Mouse (Mus musculus) embryonic facial prominence, embryonic 14.5 days (tissue): ENCODE measurements around the gene Trim3. TPM values are rescaled to one million over a fixed set of nuclear protein-coding genes. Genes with fewer than 3 reads are reported as not detected.

Experiments
- ATAC-seq: fragments of 200-750 bp; cut with Nextera tagmentation; 2 replicates; pipeline ENCODE4 v1.8.0; 2017; ENCODE audit warnings: low read depth, moderate number of reproducible peaks, moderate TSS enrichment
- DNase-seq: peaks from one replicate; pipeline ENCODE4 v3.0.0-alpha.2; 2015; ENCODE audit warnings: low spot score
- H3K27ac ChIP-seq: fragments of 300-500 bp; sonication (generic); replicated peaks from 2 replicates; pipeline ENCODE4 v1.5.1; 2014; ENCODE audit warnings: low read depth, mild to moderate bottlenecking, low read length, moderate library complexity
- H3K27me3 ChIP-seq: fragments of 300-500 bp; sonication (generic); replicated peaks from 2 replicates; pipeline ENCODE4 v1.6.1; 2014; ENCODE audit warnings: low read length; ENCODE audit not compliant: control insufficient read depth, insufficient read depth
- H3K36me3 ChIP-seq: fragments of 300-500 bp; sonication (generic); 2 replicates; pipeline ENCODE4 v1.6.1; 2014; ENCODE audit warnings: low read length, mixed read lengths; ENCODE audit not compliant: control insufficient read depth, insufficient read depth
- H3K4me1 ChIP-seq: fragments of 300-500 bp; sonication (generic); 2 replicates; pipeline ENCODE4 v1.6.1; 2014; ENCODE audit warnings: antibody characterized with exemption, low read length; ENCODE audit not compliant: control insufficient read depth, insufficient read depth
- H3K4me2 ChIP-seq: fragments of 300-500 bp; sonication (generic); 2 replicates; pipeline ENCODE4 v1.6.1; 2014; ENCODE audit warnings: low read depth, mild to moderate bottlenecking, low read length, moderate library complexity, mixed read lengths
- H3K4me3 ChIP-seq: fragments of 300-500 bp; sonication (generic); 2 replicates; pipeline ENCODE4 v1.5.1; 2014; ENCODE audit warnings: low read depth, mild to moderate bottlenecking, low read length
- H3K9ac ChIP-seq: fragments of 300-500 bp; sonication (generic); 2 replicates; pipeline ENCODE4 v1.6.1; 2014; ENCODE audit warnings: low read depth, mild to moderate bottlenecking, low read length, moderate library complexity, mixed read lengths
- H3K9me3 ChIP-seq: fragments of 300-500 bp; sonication (generic); 2 replicates; pipeline ENCODE4 v1.6.1; 2016; ENCODE audit warnings: low read length; ENCODE audit not compliant: control insufficient read depth
- WGBS: fragments of 180-500 bp; shearing (Covaris S2); extraction: QIAGEN DNeasy Blood & Tissue Kit; methylation state at CpG from one replicate; pipeline ENCODE4 v1.1.7; 2014; 5-methylcytosine and 5-hydroxymethylcytosine counted together
- polyA plus RNA-seq: library from polyadenylated mRNA; unstranded; fragments of >200 nt; fragmentation: Nextera tagmentation; extraction: Ambion mirVana; gene quantifications from 2 replicates; pipeline ENCODE4 v1.2.1, GENCODE M21; 2014

Trim3 gene
- polyA plus RNA-seq, 1 experiment from 2014 or later: 31.2 TPM

DNA sequence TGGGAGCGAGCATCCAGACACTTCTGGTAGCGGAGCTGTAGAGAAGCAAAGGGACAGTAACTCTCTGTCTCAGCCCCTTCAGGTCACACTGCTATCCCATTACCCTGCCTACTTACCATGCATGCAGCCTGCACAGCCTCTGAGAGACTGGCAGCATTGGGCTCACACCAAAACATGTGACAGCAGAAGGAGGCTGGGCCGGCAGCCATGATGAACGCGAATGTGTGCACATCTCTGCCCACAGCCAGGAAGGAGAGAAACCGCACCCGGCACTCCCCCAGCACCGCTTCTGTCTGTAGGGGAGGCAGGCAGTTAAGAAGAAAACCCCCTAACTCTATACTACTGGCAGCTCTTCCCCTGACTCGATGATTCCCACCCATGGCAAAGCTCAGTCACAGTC, 74.4 kb downstream of the Trim3 start:
- no peak overlapping the region for H3K9ac ChIP-seq
- H3K27me3 ChIP-seq: no peaks in the 10 kb centered on the region
- no peak overlapping the region for H3K27ac ChIP-seq
- WGBS: 84% methylated on average over 9 of the region's 9 CpGs
- ATAC-seq (no peak), DNase-seq (no peak)
- H3K36me3 ChIP-seq: peaks cover 37% of the 10 kb centered on the region
- peaks cover 8% of the 10 kb centered on the region for H3K4me1 ChIP-seq
- no peak overlapping the region for H3K4me3 ChIP-seq
- H3K4me2 ChIP-seq: no peak overlapping the region
- H3K9me3 ChIP-seq: no peaks in the 10 kb centered on the region

DNA sequence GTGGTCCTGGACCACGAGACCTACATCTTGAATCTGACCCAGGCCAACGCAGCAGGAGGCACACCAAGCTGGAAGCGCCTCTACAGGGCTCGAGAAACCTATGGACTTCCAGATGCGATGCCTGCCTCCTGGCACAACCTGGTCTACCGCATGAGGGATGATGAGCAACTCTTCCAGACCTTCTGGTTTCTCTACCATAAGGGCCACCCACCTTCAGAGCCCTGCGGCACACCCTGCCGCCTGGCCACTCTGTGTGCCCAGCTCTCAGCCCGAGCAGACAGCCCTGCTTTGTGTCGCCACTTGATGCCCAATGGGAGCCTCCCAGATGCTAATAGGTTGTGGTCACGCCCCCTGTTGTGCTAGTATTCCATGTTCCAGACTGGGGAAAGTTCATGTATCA, 75.7 kb downstream of the Trim3 start:
- Histone ChIP-seq H3K9ac (no peak overlapping the region), H3K27me3 (no peaks in the 10 kb centered on the region), H3K4me1 (peaks cover 8% of the 10 kb centered on the region), H3K4me3 (no peak overlapping the region), H3K27ac (no peak overlapping the region), H3K9me3 (no peaks in the 10 kb centered on the region), H3K4me2 (no peak overlapping the region), H3K36me3 (peaks cover 31% of the 10 kb centered on the region)
- ATAC-seq (no peak), DNase-seq (no peak)
- 81% methylated on average over 10 of the region's 11 CpGs for WGBS

DNA sequence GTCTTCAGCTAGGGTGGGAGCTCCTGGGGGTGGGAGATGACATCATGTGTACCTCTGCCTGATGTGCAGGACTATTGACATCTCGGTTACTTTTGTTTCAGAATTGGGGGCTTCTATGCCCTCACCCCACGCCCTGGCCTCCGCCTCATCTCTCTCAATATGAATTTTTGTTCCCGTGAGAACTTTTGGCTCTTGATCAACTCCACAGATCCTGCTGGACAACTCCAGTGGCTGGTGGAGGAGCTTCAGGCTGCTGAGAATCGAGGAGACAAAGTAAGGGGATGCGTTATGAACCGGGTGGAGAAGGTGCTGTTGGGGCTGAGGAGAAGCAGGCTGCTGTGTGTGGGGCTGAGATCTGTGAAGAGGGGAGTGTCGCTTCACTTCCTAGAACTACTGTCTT, 77.0 kb downstream of the Trim3 start:
- ATAC-seq: no peak
- no peak overlapping the region for H3K27ac ChIP-seq
- H3K36me3 ChIP-seq: peaks cover 22% of the 10 kb centered on the region
- no peak for DNase-seq
- no peak overlapping the region for H3K9ac ChIP-seq
- H3K4me1 ChIP-seq: peaks cover 8% of the 10 kb centered on the region
- H3K4me3 ChIP-seq: no peak overlapping the region
- 87% methylated on average over 8 of the region's 8 CpGs for WGBS
- H3K4me2 ChIP-seq: no peak overlapping the region
- no peaks in the 10 kb centered on the region for H3K9me3 ChIP-seq
- no peaks in the 10 kb centered on the region for H3K27me3 ChIP-seq

DNA sequence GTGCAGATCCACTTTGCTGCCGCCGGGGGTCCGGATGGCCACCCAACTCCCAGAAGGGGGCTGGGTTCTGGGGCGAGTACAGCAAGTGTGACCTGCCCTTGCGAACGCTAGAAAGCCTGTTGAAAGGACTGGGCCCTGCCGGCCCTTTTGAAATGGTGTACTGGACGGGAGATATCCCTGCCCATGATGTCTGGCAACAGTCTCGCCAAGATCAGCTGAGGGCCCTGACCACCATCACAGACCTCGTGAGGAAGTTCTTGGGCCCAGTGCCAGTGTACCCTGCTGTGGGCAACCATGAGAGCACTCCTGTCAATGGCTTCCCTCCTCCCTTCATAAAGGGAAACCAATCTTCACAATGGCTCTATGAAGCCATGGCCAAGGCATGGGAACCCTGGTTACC, 77.8 kb downstream of the Trim3 start:
- H3K36me3 ChIP-seq: peaks cover 22% of the 10 kb centered on the region
- H3K27ac ChIP-seq: no peak overlapping the region
- peak overlapping the region; percentile 71; the same call in 1 of the 2 replicates for H3K9ac ChIP-seq
- ATAC-seq: no peak
- peaks cover 8% of the 10 kb centered on the region for H3K4me1 ChIP-seq
- peak overlapping the region; percentile 82; the same call in 1 of the 2 replicates for H3K4me2 ChIP-seq
- H3K4me3 ChIP-seq: no peak overlapping the region
- 91% methylated on average over 10 of the region's 10 CpGs for WGBS
- no peaks in the 10 kb centered on the region for H3K9me3 ChIP-seq
- DNase-seq: no peak
- no peaks in the 10 kb centered on the region for H3K27me3 ChIP-seq

Other genes starting within 250 kb of the Trim3 start
- gene Fam160a2, start 233.5 kb downstream of the Trim3 start, polyA plus RNA-seq: 37.6 and 39.0 TPM in 2 replicates
- gene Cnga4, start 229.0 kb downstream of the Trim3 start, polyA plus RNA-seq: 0.10 and 0.36 TPM in 2 replicates
- gene Cckbr, start 207.8 kb downstream of the Trim3 start, polyA plus RNA-seq: 0.10 and 0.22 TPM in 2 replicates
- gene Cavin3, start 151.3 kb downstream of the Trim3 start, polyA plus RNA-seq: 120 and 137 TPM in 2 replicates
- gene Smpd1, start 79.2 kb downstream of the Trim3 start, polyA plus RNA-seq: 51.8 and 54.6 TPM in 2 replicates
- gene Apbb1, start 51.9 kb downstream of the Trim3 start, polyA plus RNA-seq: 45.6 and 48.2 TPM in 2 replicates
- gene Hpx, start 33.4 kb downstream of the Trim3 start, polyA plus RNA-seq: 0.38 and 0.40 TPM in 2 replicates
- gene Timm10b, start 6.5 kb upstream of the Trim3 start, polyA plus RNA-seq: 183 and 216 TPM in 2 replicates
- 100 and 103 TPM in 2 replicates for gene Arfip2, start 6.8 kb upstream of the Trim3 start, polyA plus RNA-seq
- 38.5 and 40.0 TPM in 2 replicates for gene Gm45799, start 7.0 kb upstream of the Trim3 start, polyA plus RNA-seq
- gene Dnhd1, start 17.3 kb upstream of the Trim3 start, polyA plus RNA-seq: 0.45 and 2.3 TPM in 2 replicates
- 418 and 440 TPM in 2 replicates for gene Ilk, start 103.0 kb upstream of the Trim3 start, polyA plus RNA-seq
- gene Rrp8, start 103.8 kb upstream of the Trim3 start, polyA plus RNA-seq: 30.9 and 31.2 TPM in 2 replicates
- gene Taf10, start 110.8 kb upstream of the Trim3 start, polyA plus RNA-seq: 163 and 166 TPM in 2 replicates
- 79.6 and 80.6 TPM in 2 replicates for gene Tpp1, start 118.7 kb upstream of the Trim3 start, polyA plus RNA-seq
- gene Dchs1, start 154.1 kb upstream of the Trim3 start, polyA plus RNA-seq: 21.2 and 24.1 TPM in 2 replicates
- 333 and 347 TPM in 2 replicates for gene Mrpl17, start 177.5 kb upstream of the Trim3 start, polyA plus RNA-seq